Mouse (Mus musculus) stomach, postnatal 0 days (tissue): Measurements from ENCODE around the gene Dlg2.

Experiments used
- CTCF ChIP-seq: IDR thresholded peaks from 2 replicates; pipeline ENCODE4 v1.5.1; 2016; ENCODE audit warnings: antibody characterized with exemption, low read depth, mild to moderate bottlenecking, moderate library complexity
- EP300 ChIP-seq: optimal IDR thresholded peaks from 2 replicates; pipeline ENCODE3; 2016; ENCODE audit warnings: antibody characterized with exemption

DNA sequence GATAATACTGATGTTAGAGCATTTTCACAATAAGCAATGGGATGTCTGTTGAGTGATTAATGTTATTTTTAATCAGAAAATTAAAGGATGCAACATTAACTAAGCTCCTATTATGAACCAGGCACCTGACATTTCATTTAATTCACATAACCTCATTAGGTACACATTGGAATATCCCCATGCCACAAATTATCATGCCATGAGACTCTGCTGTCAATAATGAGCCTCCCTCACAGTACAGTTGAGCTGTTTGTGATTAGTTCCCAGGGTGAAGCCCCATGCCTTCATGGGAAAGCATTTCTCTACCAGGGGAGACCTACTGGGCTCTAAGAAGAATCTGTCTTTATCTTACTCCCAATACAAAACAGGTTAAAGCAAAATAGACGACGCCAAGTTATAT, 697.1 kb downstream of the Dlg2 start:
- no peak for TF ChIP-seq CTCF
- TF ChIP-seq EP300, result no peak
